Mouse (Mus musculus): Measurements from ENCODE around the gene Rhobtb3.

- no peak for TF ChIP-seq CTCF (IDR thresholded peaks at IDR 0.05; ENCODE audit: low read depth)
- no peak for TF ChIP-seq EP300 (IDR thresholded peaks at IDR 0.05; ENCODE audit: low read depth)
Observed at GRCm38 (mm10) chr13:75819898-75820297, 123.8 kb downstream of the Rhobtb3 start.

Data from liver, embryonic 14.5 days (tissue).